Mouse (Mus musculus): ENCODE data around the gene Rasgrp3.
"Not testable (repeated sequence)": the region's sequence is repeated elsewhere in the genome, so short reads cannot be mapped to it uniquely, and the experiment has no call there.

Gene Rasgrp3

GRCm38 (mm10) chr17:75463223-75463622 is 27.5 kb downstream of the Rasgrp3 start:
- DNase-seq: not testable (repeated sequence)

- no peak for DNase-seq
These were observed 27.9 kb downstream of the Rasgrp3 start for GRCm38 (mm10) chr17:75463645-75464044.

- no peak for DNase-seq
These were observed 28.8 kb downstream of the Rasgrp3 start for GRCm38 (mm10) chr17:75464331-75464982.

GRCm38 (mm10) chr17:75464983-75465634 is 29.4 kb downstream of the Rasgrp3 start:
- peak; percentile 85 for DNase-seq

GRCm38 (mm10) chr17:75465635-75465997 is 29.9 kb downstream of the Rasgrp3 start:
- no peak for DNase-seq

- no peak for DNase-seq
These were observed 31.3 kb downstream of the Rasgrp3 start for GRCm38 (mm10) chr17:75466948-75467347.

- DNase-seq: no peak
These were observed 31.8 kb downstream of the Rasgrp3 start for GRCm38 (mm10) chr17:75467526-75467925.

GRCm38 (mm10) chr17:75468479-75469114 is 32.9 kb downstream of the Rasgrp3 start:
- no peak for DNase-seq

- no peak for DNase-seq
These were observed 34.6 kb downstream of the Rasgrp3 start for GRCm38 (mm10) chr17:75470325-75470724.

GRCm38 (mm10) chr17:75470885-75471610 is 35.4 kb downstream of the Rasgrp3 start:
- DNase-seq: no peak

GRCm38 (mm10) chr17:75471644-75472253 is 36.1 kb downstream of the Rasgrp3 start:
- no peak for DNase-seq

GRCm38 (mm10) chr17:75472379-75472778 is 36.7 kb downstream of the Rasgrp3 start:
- DNase-seq: no peak

GRCm38 (mm10) chr17:75475985-75476384 is 40.3 kb downstream of the Rasgrp3 start:
- DNase-seq: no peak

- no peak for DNase-seq
These were observed 41.2 kb downstream of the Rasgrp3 start for GRCm38 (mm10) chr17:75476736-75477416.

- no peak for DNase-seq
These were observed 42.0 kb downstream of the Rasgrp3 start for GRCm38 (mm10) chr17:75477655-75478054.

- no peak for DNase-seq
These were observed 43.1 kb downstream of the Rasgrp3 start for GRCm38 (mm10) chr17:75478836-75479235.

GRCm38 (mm10) chr17:75479663-75480062 is 44.0 kb downstream of the Rasgrp3 start:
- no peak for DNase-seq

- no peak for DNase-seq
These were observed 44.7 kb downstream of the Rasgrp3 start for GRCm38 (mm10) chr17:75480379-75480778.

- DNase-seq: peak; percentile 32
These were observed 50.5 kb downstream of the Rasgrp3 start for GRCm38 (mm10) chr17:75486205-75486604.

GRCm38 (mm10) chr17:75495213-75495612 is 59.5 kb downstream of the Rasgrp3 start:
- no peak for DNase-seq

- DNase-seq: peak; percentile 29
These were observed 62.5 kb downstream of the Rasgrp3 start for GRCm38 (mm10) chr17:75498241-75498651.

GRCm38 (mm10) chr17:75503031-75503430 is 67.3 kb downstream of the Rasgrp3 start:
- no peak for DNase-seq
